Mouse (Mus musculus) urinary bladder, postnatal 0 days (tissue): ENCODE data around the gene Slc35g3. TPM values are rescaled to one million over a fixed set of nuclear protein-coding genes. Genes with fewer than 3 reads are reported as not detected.

Experiments
- polyA plus RNA-seq: library from polyadenylated mRNA; unstranded; fragments of >200 nt; fragmentation: Nextera tagmentation; extraction: Ambion mirVana; gene quantifications from 2 replicates; pipeline ENCODE4 v1.2.1, GENCODE M21; 2015

Gene Slc35g3
- polyA plus RNA-seq: not detected in 2 replicates

DNA sequence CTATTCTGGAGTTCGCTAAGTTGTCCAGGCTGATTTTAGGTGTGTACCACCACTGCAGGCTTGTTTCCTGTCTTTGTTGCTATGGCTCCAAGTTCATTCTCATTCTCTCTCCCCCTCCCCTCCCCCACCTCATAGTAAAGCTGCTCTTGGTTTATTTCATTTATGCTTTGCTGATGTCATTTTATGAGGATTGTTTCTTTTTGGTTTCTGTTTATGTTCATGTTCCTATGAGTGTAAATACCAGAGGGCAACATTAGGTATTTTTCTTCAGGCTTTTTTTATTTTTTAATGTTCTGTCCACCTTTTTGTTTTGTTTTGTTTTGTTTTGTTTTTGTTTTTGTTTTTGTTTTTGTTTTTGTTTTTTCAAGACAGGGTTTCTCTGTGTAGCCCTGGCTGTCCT lies at the start of gene Slc35g3:
TSS of gene Slc35g3 (minus strand) at position 101 of the 400 bp plus-strand sequence.

DNA sequence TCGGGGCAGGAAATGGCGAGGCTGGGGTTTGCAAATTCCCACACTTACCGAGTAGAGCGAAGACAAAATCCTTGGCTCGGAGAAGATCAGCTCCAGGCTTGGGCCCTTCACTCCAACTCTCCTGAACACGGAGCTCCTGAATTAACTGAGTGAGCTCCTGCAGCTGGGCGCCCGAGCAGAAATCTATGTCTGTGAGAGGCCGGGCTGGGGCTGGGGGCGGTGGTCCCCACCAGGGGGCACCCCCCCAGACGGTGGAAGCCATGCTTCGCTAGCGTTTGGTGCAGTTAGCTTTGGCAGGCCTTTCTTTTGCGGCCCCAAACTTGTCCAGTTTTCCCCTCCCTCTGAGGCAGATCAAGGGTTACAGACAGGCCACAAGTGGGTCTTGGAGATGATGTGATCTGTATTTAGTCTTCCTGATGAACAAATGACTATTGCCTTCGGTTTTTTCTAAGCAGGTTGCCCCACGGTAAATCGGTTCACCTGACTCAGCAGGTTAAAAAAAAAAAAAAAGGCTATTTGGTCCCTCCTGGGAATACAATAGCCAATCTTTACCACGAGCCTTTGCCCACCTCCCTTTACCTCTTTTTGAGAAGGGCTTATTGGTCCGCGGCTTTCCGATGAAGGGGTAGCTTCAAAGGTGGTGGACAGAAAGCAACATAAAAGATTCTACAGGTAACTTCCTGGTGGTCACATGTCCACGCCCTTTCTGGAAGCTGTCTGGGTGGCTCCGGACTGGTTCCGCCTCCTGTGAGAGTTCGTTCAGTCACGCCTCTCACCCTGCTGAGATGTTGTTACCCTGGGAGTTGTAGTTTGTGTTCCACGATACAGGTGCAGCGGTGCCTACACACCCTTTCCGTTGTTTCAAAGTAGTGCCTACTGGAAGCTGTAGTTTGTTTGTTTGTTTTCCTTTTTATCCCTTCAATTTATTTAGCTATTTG lies 43.5 kb upstream of the Slc35g3 start, which contains the start of gene Tmem102:
TSS of gene Tmem102 (minus strand) at position 653 of the 938 bp plus-strand sequence.

DNA sequence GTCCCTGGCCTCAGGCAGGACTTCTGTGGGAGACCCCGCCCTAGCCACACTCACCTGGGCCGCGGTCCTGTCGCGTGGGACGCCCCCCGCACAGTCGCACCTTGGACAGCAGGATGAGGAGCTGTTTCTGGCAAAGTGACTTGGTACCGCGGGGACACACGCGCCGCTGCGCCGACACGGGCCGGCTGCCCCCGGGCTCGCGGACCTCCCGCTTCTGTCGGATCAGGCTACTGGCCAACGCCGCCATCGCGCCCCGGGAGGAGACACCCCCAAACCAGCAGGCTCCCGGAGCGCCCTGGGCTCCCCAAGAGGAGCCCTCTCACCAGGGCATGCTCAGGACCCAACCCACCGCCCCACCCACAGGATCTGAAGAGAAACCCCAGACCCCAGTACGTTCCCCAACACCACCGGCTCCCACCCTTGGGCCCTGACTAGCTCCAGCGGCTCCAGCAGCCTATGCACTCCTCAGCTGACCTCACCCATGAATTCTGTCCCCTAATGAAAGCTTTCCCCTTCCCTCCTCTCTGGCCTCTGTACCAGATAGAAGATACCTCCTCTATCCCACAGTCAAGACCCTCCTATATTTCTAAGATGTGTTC lies 39.7 kb upstream of the Slc35g3 start, which contains the start of gene Fgf11:
TSS of gene Fgf11 (minus strand) at position 479 of the 599 bp plus-strand sequence.

DNA sequence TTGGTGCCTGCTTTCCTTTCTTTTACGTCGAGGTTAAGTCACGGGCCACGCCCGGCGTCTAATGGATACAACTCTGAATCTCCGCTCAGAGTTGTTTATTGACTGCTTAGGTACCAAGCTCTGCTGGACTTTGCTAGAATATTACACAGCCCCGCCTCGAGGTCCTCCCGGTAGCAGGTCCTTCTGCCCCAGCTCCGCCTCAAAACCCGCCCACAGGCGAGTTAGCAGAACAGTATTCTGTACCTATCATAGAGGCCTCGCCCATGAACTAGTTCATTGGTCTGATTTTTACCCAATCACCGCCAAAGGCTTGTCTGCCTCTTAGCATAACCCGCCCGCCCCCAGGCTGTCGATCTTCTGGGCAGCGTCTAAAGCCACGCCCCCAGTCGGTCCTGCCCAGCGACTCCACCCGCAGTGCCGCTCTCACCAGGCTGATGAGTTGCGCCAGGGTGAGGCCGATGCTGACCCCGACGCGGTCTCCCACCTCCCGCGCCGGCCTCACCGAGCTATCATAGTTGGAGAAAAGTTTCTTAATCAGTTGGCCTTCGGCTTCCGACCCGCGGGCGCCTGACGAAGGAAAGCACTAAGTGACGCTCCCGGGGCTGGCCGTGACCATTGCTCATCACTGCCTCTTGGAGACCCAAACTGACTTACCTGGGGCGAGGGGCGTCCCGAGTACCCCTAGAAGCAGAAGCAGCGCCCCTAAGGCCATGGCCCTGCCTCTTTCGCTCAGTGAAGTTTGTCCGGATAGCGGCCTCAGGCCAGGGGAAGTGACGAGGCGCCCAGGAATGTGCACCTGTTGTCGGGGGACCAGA lies 33.6 kb upstream of the Slc35g3 start, which contains the start of gene Chrnb1:
TSS of gene Chrnb1 (minus strand) at position 776 of the 815 bp plus-strand sequence.

DNA sequence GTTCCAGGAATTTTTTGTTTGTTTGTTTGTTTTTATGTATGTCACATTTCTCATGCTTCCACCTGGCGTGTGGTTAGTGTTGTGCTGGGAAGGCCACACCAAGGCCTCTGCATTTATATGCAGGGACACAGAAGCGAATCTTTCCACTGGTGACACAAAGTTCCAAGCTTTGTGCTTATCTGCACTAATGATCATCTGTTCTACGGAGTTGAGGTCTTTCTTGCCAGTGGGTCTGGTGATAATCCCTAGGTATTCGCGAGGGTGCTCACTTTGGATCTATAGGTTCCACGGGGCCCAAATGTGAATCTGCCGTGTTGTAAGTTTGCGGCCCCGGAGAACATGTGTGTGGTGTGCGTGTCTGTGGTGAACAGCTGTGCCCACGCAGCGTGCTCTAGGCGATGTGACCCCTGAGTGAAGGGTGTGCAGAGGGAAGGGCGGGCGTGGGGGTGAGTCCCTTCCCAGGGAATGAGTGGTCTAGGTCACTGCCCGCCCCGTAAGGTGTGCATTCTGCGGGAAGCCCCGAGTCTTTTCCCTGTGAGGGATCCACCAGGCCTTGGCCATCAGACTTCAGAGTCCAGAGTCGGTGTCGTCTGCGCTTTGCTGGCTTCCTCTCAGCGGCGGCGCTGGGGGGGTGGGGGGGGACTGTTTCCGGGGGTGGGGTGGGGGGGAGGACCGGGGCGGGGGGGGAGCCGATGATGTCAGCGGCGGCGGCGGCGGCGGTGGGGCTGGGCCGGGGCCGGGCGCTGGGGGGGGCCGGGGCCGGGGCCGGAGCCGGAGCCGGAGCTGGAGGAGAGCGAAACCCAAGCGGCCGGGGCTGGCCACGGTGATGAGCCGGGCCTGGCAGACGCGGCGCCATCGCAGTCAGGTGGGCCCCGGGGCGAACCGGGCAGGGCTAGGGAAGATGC lies 3.7 kb upstream of the Slc35g3 start, which contains the start of gene Zbtb4:
TSS of gene Zbtb4 (plus strand) at position 692 of the 905 bp plus-strand sequence.

DNA sequence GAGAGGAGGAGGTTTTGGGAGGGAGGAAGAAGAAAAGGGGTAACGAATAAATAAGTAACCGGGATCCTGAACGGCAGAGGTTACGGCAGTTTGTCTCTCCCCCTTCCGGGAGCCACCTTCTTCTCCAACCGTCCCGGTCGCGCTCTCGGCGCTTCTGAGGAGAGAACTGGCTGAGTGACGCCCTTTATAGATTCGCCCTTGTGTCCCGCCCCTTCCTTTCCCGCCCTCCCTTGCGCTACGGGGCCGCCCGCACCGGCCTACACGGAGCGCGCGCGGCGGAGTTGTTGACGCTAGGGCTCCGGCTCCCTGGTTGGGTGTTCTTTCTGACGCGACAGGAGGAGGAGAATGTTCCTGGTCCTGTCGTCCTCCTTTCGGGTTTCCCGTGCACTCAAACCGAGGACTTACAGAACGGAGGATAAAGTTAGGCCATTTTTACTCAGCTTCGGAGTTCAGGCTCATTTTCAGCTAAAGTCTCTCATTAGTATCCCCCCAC lies 3.2 kb downstream of the Slc35g3 start, which contains the start of gene Polr2a:
TSS of gene Polr2a (minus strand) at position 160 of the 493 bp plus-strand sequence.

Other genes with a start within 250 kb of the Slc35g3 start
- gene Dnah2, start 212.9 kb downstream of the Slc35g3 start, polyA plus RNA-seq: 0.13 and 0.16 TPM in 2 replicates
- 3.4 and 3.7 TPM in 2 replicates for gene Efnb3, start 201.8 kb downstream of the Slc35g3 start, polyA plus RNA-seq
- gene Wrap53, start 181.7 kb downstream of the Slc35g3 start, polyA plus RNA-seq: 8.2 and 8.8 TPM in 2 replicates
- gene Trp53, start 181.6 kb downstream of the Slc35g3 start, polyA plus RNA-seq: 44.4 and 46.3 TPM in 2 replicates
- gene Atp1b2, start 156.0 kb downstream of the Slc35g3 start, polyA plus RNA-seq: 13.2 and 14.4 TPM in 2 replicates
- gene Shbg, start 144.1 kb downstream of the Slc35g3 start, polyA plus RNA-seq: not detected in 2 replicates
- 19.2 and 22.9 TPM in 2 replicates for gene Sat2, start 139.9 kb downstream of the Slc35g3 start, polyA plus RNA-seq
- gene Fxr2, start 129.0 kb downstream of the Slc35g3 start, polyA plus RNA-seq: 12.5 and 13.6 TPM in 2 replicates
- gene Sox15, start 106.7 kb downstream of the Slc35g3 start, polyA plus RNA-seq: 3.2 and 7.1 TPM in 2 replicates
- 33.5 and 41.2 TPM in 2 replicates for gene Mpdu1, start 99.3 kb downstream of the Slc35g3 start, polyA plus RNA-seq
- 27.9 and 48.1 TPM in 2 replicates for gene Cd68, start 95.8 kb downstream of the Slc35g3 start, polyA plus RNA-seq
- 378 and 433 TPM in 2 replicates for gene Eif4a1, start 89.5 kb downstream of the Slc35g3 start, polyA plus RNA-seq
- 46.3 and 49.8 TPM in 2 replicates for gene Senp3, start 79.9 kb downstream of the Slc35g3 start, polyA plus RNA-seq
- gene Tnfsf13, start 76.2 kb downstream of the Slc35g3 start, polyA plus RNA-seq: 0.47 and 0.62 TPM in 2 replicates
- 17.2 and 17.8 TPM in 2 replicates for gene Tnfsf12, start 66.1 kb downstream of the Slc35g3 start, polyA plus RNA-seq
- 4.7 and 5.4 TPM in 2 replicates for gene Tnfsfm13, start 65.9 kb downstream of the Slc35g3 start, polyA plus RNA-seq
- 9.3 and 10.3 TPM in 2 replicates for gene Polr2a, start 3.3 kb downstream of the Slc35g3 start, polyA plus RNA-seq
- 3.9 and 4.3 TPM in 2 replicates for gene Zbtb4, start 3.9 kb upstream of the Slc35g3 start, polyA plus RNA-seq
- gene Chrnb1, start 34.0 kb upstream of the Slc35g3 start, polyA plus RNA-seq: 5.9 and 6.9 TPM in 2 replicates
- 0.78 and 0.86 TPM in 2 replicates for gene Fgf11, start 39.9 kb upstream of the Slc35g3 start, polyA plus RNA-seq
- gene Tmem102, start 43.7 kb upstream of the Slc35g3 start, polyA plus RNA-seq: 13.7 TPM in 2 replicates
- gene Gm39566, start 53.3 kb upstream of the Slc35g3 start, polyA plus RNA-seq: not detected in 2 replicates
- gene Spem2, start 56.5 kb upstream of the Slc35g3 start, polyA plus RNA-seq: not detected in 2 replicates
- gene Spem1, start 60.2 kb upstream of the Slc35g3 start, polyA plus RNA-seq: 0.25 TPM in 1 of 2 replicates, not detected in the other
- 3.0 and 3.5 TPM in 2 replicates for gene Nlgn2, start 75.8 kb upstream of the Slc35g3 start, polyA plus RNA-seq
- 421 and 430 TPM in 2 replicates for gene Tmem256, start 76.5 kb upstream of the Slc35g3 start, polyA plus RNA-seq
- gene Plscr3, start 84.4 kb upstream of the Slc35g3 start, polyA plus RNA-seq: 94.6 and 111 TPM in 2 replicates
- 6.2 and 6.4 TPM in 2 replicates for gene Tnk1, start 96.8 kb upstream of the Slc35g3 start, polyA plus RNA-seq
- not detected in 2 replicates for gene Tmem95, start 116.0 kb upstream of the Slc35g3 start, polyA plus RNA-seq
- 9.2 and 10.3 TPM in 2 replicates for gene Kctd11, start 119.4 kb upstream of the Slc35g3 start, polyA plus RNA-seq
- 0.14 and 0.47 TPM in 2 replicates for gene Acap1, start 133.6 kb upstream of the Slc35g3 start, polyA plus RNA-seq
- 2.4 and 2.8 TPM in 2 replicates for gene 2810408A11Rik, start 139.0 kb upstream of the Slc35g3 start, polyA plus RNA-seq
- 3.3 and 4.0 TPM in 2 replicates for gene Neurl4, start 139.1 kb upstream of the Slc35g3 start, polyA plus RNA-seq
- 40.4 and 40.8 TPM in 2 replicates for gene Gps2, start 151.9 kb upstream of the Slc35g3 start, polyA plus RNA-seq
- gene Eif5a, start 160.0 kb upstream of the Slc35g3 start, polyA plus RNA-seq: 1,055 and 1,123 TPM in 2 replicates
- gene Ybx2, start 173.8 kb upstream of the Slc35g3 start, polyA plus RNA-seq: 0.54 and 1.3 TPM in 2 replicates
- 181 and 186 TPM in 2 replicates for gene Slc2a4, start 186.2 kb upstream of the Slc35g3 start, polyA plus RNA-seq
- 61.3 and 78.2 TPM in 2 replicates for gene Cldn7, start 202.8 kb upstream of the Slc35g3 start, polyA plus RNA-seq
- 17.5 and 18.5 TPM in 2 replicates for gene Ctdnep1, start 219.2 kb upstream of the Slc35g3 start, polyA plus RNA-seq
- 83.8 and 90.4 TPM in 2 replicates for gene Elp5, start 220.5 kb upstream of the Slc35g3 start, polyA plus RNA-seq
- 483 and 506 TPM in 2 replicates for gene Gabarap, start 229.2 kb upstream of the Slc35g3 start, polyA plus RNA-seq
- 46.2 and 46.3 TPM in 2 replicates for gene Phf23, start 233.8 kb upstream of the Slc35g3 start, polyA plus RNA-seq
- gene Dvl2, start 238.6 kb upstream of the Slc35g3 start, polyA plus RNA-seq: 13.4 and 13.8 TPM in 2 replicates